Mouse (Mus musculus): ENCODE measurements around the gene Zc3h10. TPM values are rescaled to one million over a fixed set of nuclear protein-coding genes. Genes with fewer than 3 reads are reported as not detected.

Gene Zc3h10
- 9.9 and 11.1 TPM in 2 replicates for polyA plus RNA-seq (2014; fragmentation: Nextera tagmentation; extraction: Ambion mirVana)

DNA sequence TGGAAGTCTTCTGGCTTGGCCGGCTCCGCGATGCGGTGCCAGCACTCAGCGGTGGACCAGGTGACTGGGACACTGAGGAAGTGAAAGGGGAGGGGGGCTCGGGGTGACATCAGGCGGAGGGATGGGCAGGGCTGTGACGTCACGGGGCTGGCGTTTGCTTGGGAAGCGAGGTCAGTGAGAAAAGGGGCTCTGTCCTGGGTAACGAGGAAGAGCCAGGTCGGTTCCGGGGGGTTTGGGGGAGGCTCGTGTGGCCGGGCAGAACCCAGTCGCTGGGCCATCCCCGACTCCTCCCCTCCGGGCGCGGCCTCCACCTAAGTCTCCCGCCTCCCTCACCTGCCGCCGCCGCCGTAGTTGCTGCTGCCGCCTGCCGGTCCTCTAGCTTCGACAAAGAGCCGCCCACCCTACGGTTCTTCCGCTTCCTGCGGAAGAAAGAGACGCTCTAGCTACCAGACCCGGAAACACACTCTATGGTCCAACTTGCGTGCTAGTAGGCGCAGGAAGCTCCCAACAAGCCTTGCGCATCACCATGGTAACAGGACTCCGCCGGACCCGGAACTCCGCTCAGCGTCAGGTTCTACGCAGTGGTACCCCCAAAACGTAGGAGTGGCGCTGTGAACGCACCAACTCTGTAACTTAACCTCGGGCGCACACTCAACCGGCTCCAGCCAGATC is at the start of gene Zc3h10:
Gene Zc3h10 (minus strand): TSS at position 414 of the 672 bp plus-strand sequence.
- Histone ChIP-seq H3K9ac (ENCODE audit: low read depth, low read length) (peak within 1 kb of the TSS; percentile 83), H3K4me2 (peak within 1 kb of the TSS; percentile 78), H3K36me3 (ENCODE audit: control insufficient read depth, insufficient read depth, low read length) (peaks cover 22% of the 10 kb centered on the region), H3K4me1 (replicated peaks; ENCODE audit: control insufficient read depth, insufficient read depth, low read length) (peaks cover 7% of the 10 kb centered on the region; the same call in 1 of the 2 replicates), H3K27me3 (replicated peaks; ENCODE audit: control insufficient read depth, insufficient read depth, low read length) (no peaks in the 10 kb centered on the region), H3K27ac (ENCODE audit: low read depth, low read length) (peak within 1 kb of the TSS; percentile 83), H3K4me3 (ENCODE audit: low read depth, low read length) (peak within 1 kb of the TSS; percentile 68), H3K9me3 (ENCODE audit: control insufficient read depth, low read length) (no peaks in the 10 kb centered on the region)
- under 1% methylated on average over 50 of the region's 50 CpGs for WGBS
- ATAC-seq (replicated peaks; ENCODE audit: low FRiP score) = peak; percentile 85
- peak; percentile 92 for DNase-seq (ENCODE audit: low spot score)

DNA sequence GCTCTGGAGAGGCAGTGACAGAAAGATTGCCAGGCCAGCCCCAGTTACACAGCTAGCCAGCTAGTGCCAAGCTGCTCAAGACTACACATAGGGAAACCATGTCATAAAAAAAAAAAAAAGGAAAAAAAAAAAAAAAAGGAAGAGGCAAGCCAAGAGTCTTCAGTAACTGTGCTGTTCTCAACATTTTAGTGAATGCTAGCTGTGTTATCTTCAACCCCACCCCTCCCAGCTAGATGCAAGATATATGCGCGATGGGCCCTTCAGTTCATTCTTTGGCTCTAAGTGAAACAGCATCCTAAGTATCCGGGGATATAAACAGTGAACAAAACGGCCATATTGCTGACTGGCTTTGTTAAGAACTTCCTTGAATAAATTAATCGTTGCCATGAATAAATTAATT is 45.2 kb upstream of the Zc3h10 start:
- Histone ChIP-seq H3K4me3 (ENCODE audit: low read depth, low read length) (no peak overlapping the region), H3K27me3 (replicated peaks; ENCODE audit: control insufficient read depth, insufficient read depth, low read length) (peaks cover 24% of the 10 kb centered on the region), H3K4me1 (replicated peaks; ENCODE audit: control insufficient read depth, insufficient read depth, low read length) (peaks cover 6% of the 10 kb centered on the region), H3K9me3 (ENCODE audit: control insufficient read depth, low read length) (no peaks in the 10 kb centered on the region), H3K27ac (ENCODE audit: low read depth, low read length) (no peak overlapping the region), H3K9ac (ENCODE audit: low read depth, low read length) (no peak overlapping the region), H3K36me3 (ENCODE audit: control insufficient read depth, insufficient read depth, low read length) (no peaks in the 10 kb centered on the region), H3K4me2 (no peak overlapping the region)
- 64% methylated on average over 5 of the region's 5 CpGs for WGBS
- ATAC-seq (replicated peaks; ENCODE audit: low FRiP score) (no peak), DNase-seq (ENCODE audit: low spot score) (no peak)

GRCm38 (mm10) chr10:128591436-128591835 is 43.9 kb upstream of the Zc3h10 start:
- no peak overlapping the region for H3K4me2 ChIP-seq
- H3K36me3 ChIP-seq (ENCODE audit: control insufficient read depth, insufficient read depth, low read length) = no peaks in the 10 kb centered on the region
- no peak for ATAC-seq (replicated peaks; ENCODE audit: low FRiP score)
- no peaks in the 10 kb centered on the region for H3K9me3 ChIP-seq (ENCODE audit: control insufficient read depth, low read length)
- H3K4me3 ChIP-seq (ENCODE audit: low read depth, low read length) = no peak overlapping the region
- DNase-seq (ENCODE audit: low spot score) = no peak
- no peak overlapping the region for H3K9ac ChIP-seq (ENCODE audit: low read depth, low read length)
- WGBS = 45% methylated on average over 6 of the region's 6 CpGs
- H3K27ac ChIP-seq (ENCODE audit: low read depth, low read length) = no peak overlapping the region
- peaks cover 37% of the 10 kb centered on the region for H3K27me3 ChIP-seq (replicated peaks; ENCODE audit: control insufficient read depth, insufficient read depth, low read length)
- peaks cover 7% of the 10 kb centered on the region for H3K4me1 ChIP-seq (replicated peaks; ENCODE audit: control insufficient read depth, insufficient read depth, low read length)

DNA sequence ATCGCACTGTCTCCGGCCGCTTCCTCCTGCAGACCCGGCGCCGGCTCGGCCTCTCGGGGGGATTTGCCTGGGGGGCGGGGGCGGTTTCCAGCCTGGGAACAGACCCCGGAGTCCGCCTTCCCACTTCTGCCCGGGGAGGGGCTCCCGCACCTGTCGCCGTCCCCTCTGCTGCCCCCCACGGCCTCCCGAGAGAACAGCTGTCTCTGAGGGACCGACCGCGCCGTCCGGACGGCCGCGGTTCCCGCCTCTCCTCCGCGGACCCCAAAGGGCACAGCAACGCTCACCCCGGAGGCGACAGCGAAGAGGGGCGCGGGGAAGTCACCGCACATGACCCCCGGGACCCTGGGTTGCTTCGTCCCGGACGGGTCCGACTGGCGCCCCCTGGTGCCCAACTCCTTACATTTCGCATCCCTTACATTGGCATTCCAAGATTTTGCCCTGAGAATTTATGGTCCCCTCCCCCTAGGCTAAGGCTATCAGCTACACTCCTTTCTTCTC is 42.7 kb upstream of the Zc3h10 start:
- Histone ChIP-seq H3K4me1 (replicated peaks; ENCODE audit: control insufficient read depth, insufficient read depth, low read length) (peaks cover 8% of the 10 kb centered on the region), H3K36me3 (ENCODE audit: control insufficient read depth, insufficient read depth, low read length) (no peaks in the 10 kb centered on the region), H3K27me3 (replicated peaks; ENCODE audit: control insufficient read depth, insufficient read depth, low read length) (peaks cover 45% of the 10 kb centered on the region), H3K4me2 (peak overlapping the region; percentile 99), H3K4me3 (ENCODE audit: low read depth, low read length) (peak overlapping the region; percentile 71), H3K9ac (ENCODE audit: low read depth, low read length) (peak overlapping the region; percentile 54), H3K27ac (ENCODE audit: low read depth, low read length) (no peak overlapping the region), H3K9me3 (ENCODE audit: control insufficient read depth, low read length) (no peaks in the 10 kb centered on the region)
- WGBS = under 1% methylated on average over 41 of the region's 43 CpGs
- ATAC-seq (replicated peaks; ENCODE audit: low FRiP score) (peak; percentile 32), DNase-seq (ENCODE audit: low spot score) (peak; percentile 76)

- ATAC-seq (replicated peaks; ENCODE audit: low FRiP score) = peak; percentile 54
- Histone ChIP-seq H3K9ac (ENCODE audit: low read depth, low read length) (peak within 1 kb of the TSS; percentile 54), H3K36me3 (ENCODE audit: control insufficient read depth, insufficient read depth, low read length) (no peaks in the 10 kb centered on the region), H3K9me3 (ENCODE audit: control insufficient read depth, low read length) (no peaks in the 10 kb centered on the region), H3K27ac (ENCODE audit: low read depth, low read length) (no peak within 1 kb of the TSS), H3K4me3 (ENCODE audit: low read depth, low read length) (peak within 1 kb of the TSS; percentile 71), H3K4me1 (replicated peaks; ENCODE audit: control insufficient read depth, insufficient read depth, low read length) (peaks cover 8% of the 10 kb centered on the region), H3K27me3 (replicated peaks; ENCODE audit: control insufficient read depth, insufficient read depth, low read length) (peaks cover 48% of the 10 kb centered on the region), H3K4me2 (peak within 1 kb of the TSS; percentile 99)
- peak; percentile 72 for DNase-seq (ENCODE audit: low spot score)
- WGBS = under 1% methylated on average over 43 of the region's 43 CpGs
Observed at GRCm38 (mm10) chr10:128589464-128590192, 42.1 kb upstream of the Zc3h10 start, which contains the start of gene Erbb3. TSS of gene Erbb3 (minus strand) at chr10:128589652.

- 3% methylated on average over 23 of the region's 23 CpGs for WGBS
- Histone ChIP-seq H3K9me3 (ENCODE audit: control insufficient read depth, low read length) (no peaks in the 10 kb centered on the region), H3K4me3 (ENCODE audit: low read depth, low read length) (peak overlapping the region; percentile 71), H3K4me1 (replicated peaks; ENCODE audit: control insufficient read depth, insufficient read depth, low read length) (peaks cover 8% of the 10 kb centered on the region), H3K9ac (ENCODE audit: low read depth, low read length) (peak overlapping the region; percentile 54), H3K4me2 (peak overlapping the region; percentile 99), H3K27me3 (replicated peaks; ENCODE audit: control insufficient read depth, insufficient read depth, low read length) (peaks cover 55% of the 10 kb centered on the region), H3K27ac (ENCODE audit: low read depth, low read length) (no peak overlapping the region), H3K36me3 (ENCODE audit: control insufficient read depth, insufficient read depth, low read length) (no peaks in the 10 kb centered on the region)
- ATAC-seq (replicated peaks; ENCODE audit: low FRiP score) (peak; percentile 2; the same call in 1 of the 2 replicates), DNase-seq (ENCODE audit: low spot score) (no peak)
Observed at GRCm38 (mm10) chr10:128588775-128589463, 41.3 kb upstream of the Zc3h10 start.

DNA sequence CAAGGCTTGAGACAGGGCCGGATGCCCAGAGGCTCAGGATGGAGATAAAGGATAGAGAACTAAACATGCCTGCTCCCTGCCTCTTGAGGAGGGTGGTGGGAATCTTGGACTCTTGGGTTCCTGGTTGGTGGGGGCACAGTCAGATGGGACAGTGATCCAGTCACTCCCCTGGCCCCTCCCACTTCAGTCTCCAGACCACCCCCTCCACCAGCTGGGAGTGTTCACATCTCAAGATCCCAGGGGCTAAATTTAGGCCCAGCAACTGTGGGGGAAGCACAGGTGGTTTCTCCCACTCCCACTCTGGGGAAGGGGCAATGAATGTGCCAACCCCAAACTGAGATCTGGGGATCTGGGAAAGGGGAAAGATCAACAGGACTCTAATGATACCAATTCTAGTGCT is 40.6 kb upstream of the Zc3h10 start:
- no peak overlapping the region for H3K27ac ChIP-seq (ENCODE audit: low read depth, low read length)
- no peak overlapping the region for H3K9ac ChIP-seq (ENCODE audit: low read depth, low read length)
- no peaks in the 10 kb centered on the region for H3K36me3 ChIP-seq (ENCODE audit: control insufficient read depth, insufficient read depth, low read length)
- ATAC-seq (replicated peaks; ENCODE audit: low FRiP score) = no peak
- peaks cover 58% of the 10 kb centered on the region for H3K27me3 ChIP-seq (replicated peaks; ENCODE audit: control insufficient read depth, insufficient read depth, low read length)
- H3K4me1 ChIP-seq (replicated peaks; ENCODE audit: control insufficient read depth, insufficient read depth, low read length) = peaks cover 8% of the 10 kb centered on the region
- no peak overlapping the region for H3K4me3 ChIP-seq (ENCODE audit: low read depth, low read length)
- no peak for DNase-seq (ENCODE audit: low spot score)
- no peaks in the 10 kb centered on the region for H3K9me3 ChIP-seq (ENCODE audit: control insufficient read depth, low read length)
- H3K4me2 ChIP-seq = peak overlapping the region; percentile 99
- WGBS = 44% methylated on average over 1 of the region's 1 CpGs

GRCm38 (mm10) chr10:128587697-128588096 is 40.1 kb upstream of the Zc3h10 start:
- Histone ChIP-seq H3K4me1 (replicated peaks; ENCODE audit: control insufficient read depth, insufficient read depth, low read length) (peaks cover 8% of the 10 kb centered on the region), H3K27ac (ENCODE audit: low read depth, low read length) (no peak overlapping the region), H3K36me3 (ENCODE audit: control insufficient read depth, insufficient read depth, low read length) (no peaks in the 10 kb centered on the region), H3K9me3 (ENCODE audit: control insufficient read depth, low read length) (no peaks in the 10 kb centered on the region), H3K4me2 (peak overlapping the region; percentile 99), H3K4me3 (ENCODE audit: low read depth, low read length) (no peak overlapping the region), H3K27me3 (replicated peaks; ENCODE audit: control insufficient read depth, insufficient read depth, low read length) (peaks cover 58% of the 10 kb centered on the region), H3K9ac (ENCODE audit: low read depth, low read length) (no peak overlapping the region)
- DNase-seq (ENCODE audit: low spot score) (no peak), ATAC-seq (replicated peaks; ENCODE audit: low FRiP score) (no peak)
- WGBS = 53% methylated on average over 8 of the region's 8 CpGs

All from liver, embryonic 11.5 days (tissue).